Mouse (Mus musculus) gastrocnemius, postnatal 25 days (tissue): ENCODE results near the gene Nr2f1. TPM values are rescaled to one million over a fixed set of nuclear protein-coding genes. Genes with fewer than 3 reads are reported as not detected.
"Not testable (repeated sequence)": the region's sequence is repeated elsewhere in the genome, so short reads cannot be mapped to it uniquely, and the experiment has no call there.

Experiments used
- DNase-seq: peaks from one replicate; pipeline ENCODE4 v3.0.0; 2022
- long read RNA-seq, 2 experiments: library from polyadenylated mRNA; stranded (forward); transcript quantifications; one replicate each; pipeline ENCODE4 v2.0.0; 2021
- total RNA-seq, 2 experiments: library from RNA; stranded (reverse); gene quantifications; 1 replicate in 1 of 2; 2 replicates in 1 of 2; pipeline ENCODE4 v1.2.3; 2021

Nr2f1 gene
- total RNA-seq: under 1 TPM; 0.80 to 0.95 TPM
- long read RNA-seq, experiment 1, partial matches to known transcripts: 0 of 4 reads
- long read RNA-seq, experiment 1, other reads (novel, unspliced or antisense): 4 of 4 reads
- long read RNA-seq, experiment 2, partial matches to known transcripts: 0 of 1 reads
- long read RNA-seq, experiment 2, other reads (novel, unspliced or antisense): 1 of 1 reads

- DNase-seq: no peak
These were observed at the start of gene Nr2f1 for GRCm38 (mm10) chr13:78199642-78200160. Nr2f1 (minus strand) TSS chr13:78199757.

GRCm38 (mm10) chr13:78221680-78222079, 22.1 kb upstream of the Nr2f1 start:
- DNase-seq: no peak

- not testable (repeated sequence) for DNase-seq
These were observed 20.7 kb upstream of the Nr2f1 start for GRCm38 (mm10) chr13:78220238-78220637.

- no peak for DNase-seq
These were observed 15.7 kb upstream of the Nr2f1 start for GRCm38 (mm10) chr13:78215223-78215622.

GRCm38 (mm10) chr13:78213155-78213554, 13.6 kb upstream of the Nr2f1 start:
- no peak for DNase-seq

GRCm38 (mm10) chr13:78212111-78212510, 12.6 kb upstream of the Nr2f1 start:
- no peak for DNase-seq

- DNase-seq: no peak
These were observed 11.9 kb upstream of the Nr2f1 start for GRCm38 (mm10) chr13:78211231-78212010.

GRCm38 (mm10) chr13:78210748-78211089, 11.2 kb upstream of the Nr2f1 start:
- DNase-seq: no peak

- no peak for DNase-seq
These were observed 10.6 kb upstream of the Nr2f1 start for GRCm38 (mm10) chr13:78210029-78210747.

- no peak for DNase-seq
These were observed 10.1 kb upstream of the Nr2f1 start for GRCm38 (mm10) chr13:78209611-78210028.

- DNase-seq: no peak
These were observed 9.3 kb upstream of the Nr2f1 start for GRCm38 (mm10) chr13:78208689-78209410.

GRCm38 (mm10) chr13:78207796-78208645, 8.5 kb upstream of the Nr2f1 start:
- DNase-seq: no peak

GRCm38 (mm10) chr13:78206891-78207430, 7.4 kb upstream of the Nr2f1 start:
- DNase-seq: no peak

GRCm38 (mm10) chr13:78205426-78205825, 5.9 kb upstream of the Nr2f1 start:
- DNase-seq: no peak

GRCm38 (mm10) chr13:78203348-78204061, 3.9 kb upstream of the Nr2f1 start:
- DNase-seq: no peak

GRCm38 (mm10) chr13:78202574-78203347, 3.2 kb upstream of the Nr2f1 start:
- no peak for DNase-seq

- DNase-seq: no peak
These were observed 2.5 kb upstream of the Nr2f1 start for GRCm38 (mm10) chr13:78201871-78202565.

GRCm38 (mm10) chr13:78200991-78201870, 1.7 kb upstream of the Nr2f1 start:
- DNase-seq: peak; percentile 81
